Mouse (Mus musculus) heart, adult 2 months (tissue): Measurements from ENCODE around the gene Tnp2. TPM values are rescaled to one million over a fixed set of nuclear protein-coding genes. Genes with fewer than 3 reads are reported as not detected.
A peak's percentile ranks its signal among the peaks of the same experiment; 100 is the strongest.

Source experiments
- DNase-seq, 2 experiments: peaks; one replicate each; pipeline ENCODE4 v3.0.0; 2021
- H3K27ac ChIP-seq: fragments of 200-600 bp; 2 replicates; pipeline ENCODE4 v1.8.1; 2022
- H3K27me3 ChIP-seq: fragments of 200-500 bp; 2 replicates; pipeline ENCODE4 v1.6.1; 2012; ENCODE audit warnings: mild to moderate bottlenecking, low read length, inconsistent platforms, mixed read lengths; ENCODE audit not compliant: control insufficient read depth, insufficient read depth
- H3K36me3 ChIP-seq: fragments of 200-500 bp; 2 replicates; pipeline ENCODE4 v1.6.1; 2012; ENCODE audit warnings: low read length, inconsistent platforms; ENCODE audit not compliant: control insufficient read depth, insufficient read depth
- H3K4me1 ChIP-seq: fragments of 200-500 bp; 2 replicates; pipeline ENCODE4 v1.6.1; 2011; ENCODE audit warnings: low read length; ENCODE audit not compliant: control insufficient read depth, insufficient read depth
- H3K4me3 ChIP-seq: fragments of 200-600 bp; 2 replicates; pipeline ENCODE4 v1.8.1; 2022
- H3K79me2 ChIP-seq: fragments of 200-500 bp; replicated peaks from 2 replicates; pipeline ENCODE4 v1.6.1; 2012; ENCODE audit warnings: mild to moderate bottlenecking, inconsistent platforms, low read length, moderate library complexity, mixed read lengths; ENCODE audit not compliant: control insufficient read depth, insufficient read depth
- H3K9ac ChIP-seq: fragments of 200-500 bp; 2 replicates; pipeline ENCODE4 v1.6.1; 2012; ENCODE audit warnings: low read depth, mild to moderate bottlenecking, control low read depth, inconsistent platforms, low read length, mixed read lengths
- CTCF ChIP-seq: fragments of 200-600 bp; IDR thresholded peaks from 2 replicates; pipeline ENCODE4 v1.8.1; 2022; ENCODE audit warnings: antibody characterized with exemption, mild to moderate bottlenecking, moderate library complexity
- EP300 ChIP-seq: fragments of 200-500 bp; IDR thresholded peaks from 2 replicates; pipeline ENCODE4 v1.6.1; 2011; ENCODE audit warnings: low read depth, low read length, control low read depth; ENCODE audit not compliant: insufficient read depth
- POLR2A ChIP-seq: fragments of 200-500 bp; IDR thresholded peaks from 2 replicates; pipeline ENCODE4 v1.6.1; 2011; ENCODE audit warnings: mild to moderate bottlenecking, low read depth, low read length, control low read depth; ENCODE audit not compliant: insufficient read depth
- whole genome bisulfite sequencing: fragments of 180-500 bp; shearing (Covaris S2); methylation state at CpG from one replicate; pipeline ENCODE4 v1.1.7; 2018; 5-methylcytosine and 5-hydroxymethylcytosine counted together
- intact Hi-C: fragments of 180-260 bp; cut with DNase I; formaldehyde crosslinking; loops from one replicate; pipeline ENCODE4 v1.15.1; 2025
- polyA plus RNA-seq: library from polyadenylated mRNA; depleted of rRNA; stranded (reverse); fragments of >200 nt; gene quantifications from 2 replicates; pipeline ENCODE4 v1.2.3, GENCODE M21; 2012
- total RNA-seq, 2 experiments: library from RNA; stranded (reverse); gene quantifications; 2 replicates each; pipeline ENCODE4 v1.2.3; 2021

Gene Tnp2
- total and polyA plus RNA-seq, 3 experiments, result 6.8 TPM; not detected in 2

DNA sequence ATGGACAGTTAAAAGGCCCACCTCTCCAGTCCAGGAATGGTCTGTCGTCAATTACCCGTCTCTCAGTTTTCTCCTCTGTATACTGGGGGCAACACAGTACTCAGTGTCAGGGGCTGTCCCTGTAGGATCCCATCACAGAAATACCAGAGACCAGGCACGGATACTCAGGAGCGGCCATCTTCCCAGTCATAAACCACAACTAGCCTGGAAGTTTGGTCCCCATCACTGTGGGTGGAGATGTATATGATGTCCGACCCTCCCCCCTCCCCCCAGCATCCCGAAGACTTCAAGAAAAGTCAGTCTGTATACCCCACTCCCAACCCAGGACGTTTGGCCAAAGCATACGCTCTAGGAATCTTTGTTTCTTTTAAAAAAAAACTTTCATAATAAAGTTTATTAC lies 5.0 kb downstream of the Tnp2 start:
- no peak for TF ChIP-seq EP300
- TF ChIP-seq POLR2A, result no peak
- no peak for TF ChIP-seq CTCF
- no peak overlapping the region for H3K4me3 ChIP-seq
- no peaks in the 10 kb centered on the region for H3K79me2 ChIP-seq
- H3K4me1 ChIP-seq, result peaks cover 13% of the 10 kb centered on the region
- no peak overlapping the region for H3K27ac ChIP-seq
- no peak for DNase-seq
- H3K27me3 ChIP-seq, result no peaks in the 10 kb centered on the region
- H3K36me3 ChIP-seq, result no peaks in the 10 kb centered on the region
- intact Hi-C loops, result no loop called here
- WGBS, result 73% methylated on average over 8 of the region's 8 CpGs
- no peak overlapping the region for H3K9ac ChIP-seq

DNA sequence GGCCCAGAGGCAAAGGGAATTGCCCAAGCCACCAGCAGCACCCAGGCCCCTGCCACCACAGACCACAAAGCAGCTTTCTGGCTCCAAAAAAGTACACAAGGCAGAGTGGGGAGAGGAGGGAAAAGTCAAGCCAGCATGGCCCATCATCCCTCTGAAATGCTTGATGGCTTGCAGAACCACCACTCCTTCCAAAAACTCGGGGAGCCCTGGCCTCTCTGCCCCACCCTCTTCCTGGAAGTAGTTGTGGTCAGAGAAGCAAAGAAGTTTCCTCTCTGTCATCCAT lies 5.4 kb downstream of the Tnp2 start:
- TF ChIP-seq POLR2A (no peak), CTCF (no peak), EP300 (no peak)
- Histone ChIP-seq H3K36me3 (no peaks in the 10 kb centered on the region), H3K4me1 (peaks cover 13% of the 10 kb centered on the region), H3K79me2 (no peaks in the 10 kb centered on the region), H3K9ac (no peak overlapping the region), H3K27ac (no peak overlapping the region), H3K27me3 (no peaks in the 10 kb centered on the region), H3K4me3 (no peak overlapping the region)
- WGBS, result 17% methylated on average over 1 of the region's 1 CpGs
- intact Hi-C loops, result no loop called here
- DNase-seq, result peak in 1 of 2 experiments; percentile 27

DNA sequence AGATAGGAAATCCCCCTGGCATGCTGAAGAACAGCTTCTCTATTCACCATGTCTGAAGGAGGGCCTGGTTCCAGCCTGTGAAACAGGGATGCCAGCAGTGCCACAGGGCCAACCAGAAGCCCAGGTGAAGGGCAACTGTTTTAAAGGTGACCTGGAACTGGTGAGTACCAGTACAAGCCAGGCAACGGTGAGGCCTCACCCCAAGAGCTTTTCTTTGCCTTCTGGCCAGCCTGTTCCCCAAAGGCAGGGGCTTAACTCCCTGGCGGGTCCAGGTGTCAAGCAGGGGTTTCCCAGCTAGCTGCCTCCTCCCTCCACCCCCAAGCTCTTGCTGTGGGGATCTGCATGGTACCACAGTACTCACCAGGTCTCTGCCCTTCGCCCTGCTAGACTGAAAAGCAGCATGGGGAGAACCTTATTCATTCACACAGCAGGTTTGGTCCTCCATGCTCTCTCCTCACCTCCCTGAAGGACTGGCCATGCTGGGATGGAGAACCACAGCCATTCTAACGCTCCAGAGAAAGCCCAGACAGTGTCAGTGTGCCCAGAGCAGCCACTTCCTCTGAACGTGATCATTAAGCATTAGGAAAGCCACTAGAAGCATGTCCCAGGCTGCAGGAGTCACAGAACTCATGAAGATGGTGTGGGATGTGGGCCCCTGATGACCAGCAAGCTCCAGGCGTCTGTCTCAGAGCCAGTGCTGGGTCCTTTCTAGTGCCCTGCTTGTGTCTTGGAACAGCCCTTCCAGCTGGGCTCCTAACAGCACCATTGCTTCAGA lies 5.9 kb downstream of the Tnp2 start:
- 66% methylated on average over 6 of the region's 6 CpGs for WGBS
- Histone ChIP-seq H3K9ac (no peak overlapping the region), H3K36me3 (no peaks in the 10 kb centered on the region), H3K4me1 (peaks cover 13% of the 10 kb centered on the region), H3K79me2 (no peaks in the 10 kb centered on the region), H3K27ac (no peak overlapping the region), H3K27me3 (no peaks in the 10 kb centered on the region), H3K4me3 (no peak overlapping the region)
- TF ChIP-seq CTCF (no peak), EP300 (no peak), POLR2A (no peak)
- intact Hi-C loops, result no loop called here
- DNase-seq, result no peak

DNA sequence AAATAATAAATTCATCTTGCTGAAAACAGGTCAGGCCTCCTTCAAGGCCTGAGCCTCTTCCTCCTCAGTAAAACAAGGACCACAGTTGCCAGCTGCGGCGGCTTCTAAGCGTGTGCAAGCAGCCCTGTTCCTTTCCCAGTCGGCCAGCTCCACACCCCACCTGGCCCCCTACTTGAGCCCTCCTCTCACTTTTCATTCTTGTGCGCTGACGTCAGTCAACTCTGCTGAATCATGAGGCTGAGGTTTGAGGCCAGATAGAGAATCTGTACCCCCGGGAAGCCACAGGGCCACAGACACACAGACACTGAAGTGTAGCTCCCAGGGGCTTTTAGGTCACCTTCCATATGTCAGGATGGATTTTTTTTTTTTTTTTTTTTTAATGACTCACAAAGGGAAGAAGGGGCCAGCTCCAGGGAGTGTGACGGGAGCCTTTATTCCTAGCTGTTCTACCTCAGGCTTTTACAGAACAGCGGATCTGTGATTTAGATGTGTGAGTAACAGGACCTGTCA lies 6.5 kb downstream of the Tnp2 start:
- Histone ChIP-seq H3K36me3 (no peaks in the 10 kb centered on the region), H3K4me1 (peaks cover 9% of the 10 kb centered on the region), H3K9ac (no peak overlapping the region), H3K27ac (no peak overlapping the region), H3K4me3 (no peak overlapping the region), H3K79me2 (no peaks in the 10 kb centered on the region), H3K27me3 (no peaks in the 10 kb centered on the region)
- WGBS, result 87% methylated on average over 9 of the region's 9 CpGs
- DNase-seq, result no peak
- intact Hi-C loops, result no loop called here
- TF ChIP-seq EP300 (no peak), POLR2A (no peak), CTCF (no peak)

DNA sequence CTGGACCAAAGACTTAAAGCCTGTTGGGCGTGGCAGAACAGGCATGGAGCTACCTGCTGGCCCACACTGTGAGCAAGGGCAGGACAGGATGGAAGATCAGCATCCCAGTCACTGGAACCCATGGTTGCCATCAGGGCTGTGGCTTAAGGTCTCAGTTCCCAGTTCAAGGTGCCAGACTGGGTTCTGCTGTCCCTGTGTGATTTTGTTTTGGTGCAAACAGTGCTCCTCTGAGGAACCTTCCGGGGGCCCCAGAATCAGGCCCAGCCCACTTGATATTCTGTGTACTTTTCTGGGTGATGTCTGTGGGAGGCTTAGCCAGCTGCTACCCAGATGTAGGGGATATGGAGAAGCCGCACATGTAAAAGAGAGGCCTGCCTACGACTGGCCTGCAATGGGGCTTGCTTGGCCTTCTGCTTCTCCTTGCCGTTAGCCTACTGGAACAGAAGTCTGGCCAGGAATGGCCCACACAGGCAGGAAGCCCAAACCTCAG lies 7.8 kb downstream of the Tnp2 start:
- intact Hi-C loops, result no loop called here
- DNase-seq, result no peak
- H3K4me1 ChIP-seq, result peaks cover 4% of the 10 kb centered on the region
- no peaks in the 10 kb centered on the region for H3K79me2 ChIP-seq
- no peak overlapping the region for H3K27ac ChIP-seq
- no peak overlapping the region for H3K9ac ChIP-seq
- 92% methylated on average over 5 of the region's 5 CpGs for WGBS
- TF ChIP-seq CTCF (no peak), POLR2A (no peak), EP300 (no peak)
- H3K4me3 ChIP-seq, result no peak overlapping the region
- H3K27me3 ChIP-seq, result no peaks in the 10 kb centered on the region
- no peaks in the 10 kb centered on the region for H3K36me3 ChIP-seq

DNA sequence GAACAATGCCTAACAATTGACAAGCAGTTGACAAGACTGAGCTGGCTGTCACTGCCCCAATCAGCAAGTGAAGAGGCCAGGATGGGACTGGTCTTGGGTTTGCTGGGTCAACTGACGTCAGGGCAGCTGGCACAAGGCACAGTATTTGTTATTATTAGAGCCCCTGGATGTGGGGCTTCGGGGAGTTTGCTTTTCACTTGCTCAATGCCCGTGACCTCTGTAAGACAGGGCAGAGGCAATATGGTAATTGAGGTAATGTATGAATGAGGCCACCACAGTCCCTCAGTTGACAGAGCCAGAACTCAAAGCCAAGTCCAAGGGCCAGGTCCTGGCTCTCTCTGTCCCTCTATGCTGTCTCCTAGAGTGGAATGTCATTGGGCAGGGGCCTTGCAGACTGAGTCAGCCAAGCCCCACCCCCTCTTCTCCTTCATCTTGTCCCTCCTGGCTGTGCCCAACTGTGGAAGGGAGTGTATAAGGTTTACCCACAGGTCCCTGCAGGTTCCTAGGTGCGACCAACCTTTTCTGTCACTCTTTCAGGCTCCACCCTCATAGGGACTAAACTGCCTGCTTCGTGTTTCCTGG lies 10.8 kb downstream of the Tnp2 start:
- TF ChIP-seq EP300 (no peak), POLR2A (no peak), CTCF (no peak)
- Histone ChIP-seq H3K79me2 (no peaks in the 10 kb centered on the region), H3K27ac (no peak overlapping the region), H3K4me1 (peaks cover 2% of the 10 kb centered on the region), H3K4me3 (no peak overlapping the region), H3K9ac (no peak overlapping the region), H3K36me3 (no peaks in the 10 kb centered on the region), H3K27me3 (no peaks in the 10 kb centered on the region)
- no peak for DNase-seq
- intact Hi-C loops, result no loop called here
- 70% methylated on average over 5 of the region's 5 CpGs for WGBS
